Comparison of ENCODE assay signal across 8 mouse cellular contexts in genomic region chr2:30954797-30955196, GRCm38 (mm10). TPM values are rescaled to one million over a fixed set of nuclear protein-coding genes. Genes with fewer than 3 reads are reported as not detected.
DNase-seq lines count a peak whose midpoint lies in the region; ATAC-seq and TF ChIP-seq lines count a peak whose summit lies in the region.

No protein-coding gene starts in this region.

- H3K4me1 ChIP-seq in heart, embryonic 10.5 days, result peaks cover 33% of the 10 kb centered on the region
- H3K4me1 ChIP-seq in E14TG2a.4 (replicated peaks; ENCODE audit: low read depth, low read length), result peaks cover 70% of the 10 kb centered on the region
- peaks cover 31% of the 10 kb centered on the region for H3K4me1 ChIP-seq in hindbrain, embryonic 12.5 days
- peaks cover 19% of the 10 kb centered on the region for H3K4me1 ChIP-seq in thymus, adult 2 months (replicated peaks; ENCODE audit: control insufficient read depth, insufficient read depth, low read length)

- TF ChIP-seq CTCF in E14TG2a.4 (conservative IDR thresholded peaks at IDR 0.05; ENCODE audit: low read length), result no peak
- TF ChIP-seq CTCF in thymus, adult 2 months (IDR thresholded peaks at IDR 0.05; ENCODE audit: borderline replicate concordance, control insufficient read depth, extremely low read depth, insufficient read depth, low read length, poor library complexity), result no peak

- no peaks in the 10 kb centered on the region for H3K27me3 ChIP-seq in heart, embryonic 10.5 days (ENCODE audit: insufficient read depth, poor library complexity, severe bottlenecking)
- H3K27me3 ChIP-seq in E14TG2a.4 (ENCODE audit: insufficient read depth, low read length), result no peaks in the 10 kb centered on the region
- no peaks in the 10 kb centered on the region for H3K27me3 ChIP-seq in hindbrain, embryonic 12.5 days
- no peaks in the 10 kb centered on the region for H3K27me3 ChIP-seq in thymus, adult 2 months (ENCODE audit: control insufficient read depth, insufficient read depth, low read length)

- H3K9me3 ChIP-seq in heart, embryonic 10.5 days, result no peaks in the 10 kb centered on the region
- no peaks in the 10 kb centered on the region for H3K9me3 ChIP-seq in E14TG2a.4 (ENCODE audit: low read length)
- no peaks in the 10 kb centered on the region for H3K9me3 ChIP-seq in hindbrain, embryonic 12.5 days (replicated peaks)

- ATAC-seq in hindbrain, embryonic 12.5 days (ENCODE audit: low FRiP score), result no peak
- peak; percentile 30; the same call in 1 of the 2 replicates for ATAC-seq in megakaryocyte progenitor cell, adult 5-6 weeks (replicated peaks; ENCODE audit: poor library complexity)

- H3K27ac ChIP-seq in heart, embryonic 10.5 days, result no peak overlapping the region
- H3K27ac ChIP-seq in hindbrain, embryonic 12.5 days, result no peak overlapping the region
- H3K27ac ChIP-seq in thymus, adult 2 months (ENCODE audit: control insufficient read depth, insufficient read depth, low read length), result no peak overlapping the region

- peak overlapping the region; percentile 91 for H3K4me2 ChIP-seq in hindbrain, embryonic 12.5 days (replicated peaks)

- WGBS in heart, embryonic 10.5 days, result 67% methylated on average over 6 of the region's 6 CpGs
- WGBS in hindbrain, embryonic 12.5 days, result 72% methylated on average over 6 of the region's 6 CpGs
- WGBS in thymus, adult 2 months, result 44% methylated on average over 6 of the region's 6 CpGs

- peaks cover 54% of the 10 kb centered on the region for H3K36me3 ChIP-seq in heart, embryonic 10.5 days
- peaks cover 60% of the 10 kb centered on the region for H3K36me3 ChIP-seq in E14TG2a.4 (ENCODE audit: insufficient read depth, low read length)
- peaks cover 45% of the 10 kb centered on the region for H3K36me3 ChIP-seq in hindbrain, embryonic 12.5 days
- peaks cover 35% of the 10 kb centered on the region for H3K36me3 ChIP-seq in thymus, adult 2 months (ENCODE audit: control insufficient read depth, insufficient read depth, low read length)

- no peak for DNase-seq in heart, embryonic 10.5 days (ENCODE audit: low spot score)
- no peak for DNase-seq in heart, adult 9 months (ENCODE audit: low spot score in 2 of 2)
- no peak for DNase-seq in layer of hippocampus, adult 9-10 months (ENCODE audit: low spot score)
- DNase-seq in gastrocnemius, postnatal 10 days, result no peak
- DNase-seq in thymus, adult 2 months, result no peak

- no peak for TF ChIP-seq POLR2A in thymus, adult 2 months (IDR thresholded peaks at IDR 0.05; ENCODE audit: control insufficient read depth, extremely low read depth, insufficient read depth, low read length, poor library complexity)

- H3K9ac ChIP-seq in hindbrain, embryonic 12.5 days, result peak overlapping the region; percentile 94; the same call in 1 of the 2 replicates

- peak overlapping the region; percentile 96 for H3K4me3 ChIP-seq in heart, embryonic 10.5 days
- peak overlapping the region; percentile 89 for H3K4me3 ChIP-seq in E14TG2a.4 (replicated peaks; ENCODE audit: low read length)
- H3K4me3 ChIP-seq in hindbrain, embryonic 12.5 days, result no peak overlapping the region
- no peak overlapping the region for H3K4me3 ChIP-seq in thymus, adult 2 months (ENCODE audit: control insufficient read depth, insufficient read depth, low read length)

RNA-seq across cellular contexts. Expression of gene Tor1b, which starts 2.0 kb away (rescaled TPM):
- polyA plus RNA-seq in heart, embryonic 10.5 days (2016; fragmentation: Nextera tagmentation; extraction: Ambion mirVana), result 24.6 and 25.4 TPM in 2 replicates
- 22.9 and 23.2 TPM in 2 replicates for polyA plus RNA-seq in hindbrain, embryonic 12.5 days (2016; fragmentation: Nextera tagmentation; extraction: Ambion mirVana)
- total RNA-seq in megakaryocyte progenitor cell, adult 5-6 weeks (2015), result 28.6 and 29.4 TPM in 2 replicates
- total RNA-seq in megakaryocyte progenitor cell, adult 5-6 weeks (2017), result 36.4 and 38.9 TPM in 2 replicates
- 10 to 100 TPM; 20.9 to 23.4 TPM for total RNA-seq in gastrocnemius, postnatal 10 days (2021)
- polyA plus RNA-seq in thymus, adult 2 months (2012; rRNA removed), result 35.5 and 41.7 TPM in 2 replicates

RNA-seq across cellular contexts. Expression of gene Tor1a, which starts 12.9 kb away (rescaled TPM):
- 65.1 and 80.5 TPM in 2 replicates for polyA plus RNA-seq in heart, embryonic 10.5 days (2016; fragmentation: Nextera tagmentation; extraction: Ambion mirVana)
- polyA plus RNA-seq in hindbrain, embryonic 12.5 days (2016; fragmentation: Nextera tagmentation; extraction: Ambion mirVana), result 77.1 and 77.7 TPM in 2 replicates
- 63.5 and 65.1 TPM in 2 replicates for total RNA-seq in megakaryocyte progenitor cell, adult 5-6 weeks (2015)
- total RNA-seq in megakaryocyte progenitor cell, adult 5-6 weeks (2017), result 71.7 and 96.5 TPM in 2 replicates
- total RNA-seq in gastrocnemius, postnatal 10 days (2021), result 10 to 100 TPM; 13.7 to 18.4 TPM
- 61.1 and 65.7 TPM in 2 replicates for polyA plus RNA-seq in thymus, adult 2 months (2012; rRNA removed)

RNA-seq across cellular contexts. Expression of gene Ptges, which starts 25.1 kb away (rescaled TPM):
- 4.2 and 6.1 TPM in 2 replicates for polyA plus RNA-seq in heart, embryonic 10.5 days (2016; fragmentation: Nextera tagmentation; extraction: Ambion mirVana)
- polyA plus RNA-seq in hindbrain, embryonic 12.5 days (2016; fragmentation: Nextera tagmentation; extraction: Ambion mirVana), result 4.7 and 7.1 TPM in 2 replicates
- total RNA-seq in megakaryocyte progenitor cell, adult 5-6 weeks (2015), result 0.17 and 1.1 TPM in 2 replicates
- total RNA-seq in megakaryocyte progenitor cell, adult 5-6 weeks (2017), result 0.71 and 2.6 TPM in 2 replicates
- total RNA-seq in gastrocnemius, postnatal 10 days (2021), result 1 to 10 TPM; 7.4 to 9.0 TPM
- 10.1 and 12.3 TPM in 2 replicates for polyA plus RNA-seq in thymus, adult 2 months (2012; rRNA removed)

RNA-seq across cellular contexts. Expression of gene BC005624, which starts 27.2 kb away (rescaled TPM):
- polyA plus RNA-seq in heart, embryonic 10.5 days (2016; fragmentation: Nextera tagmentation; extraction: Ambion mirVana), result 36.9 and 42.6 TPM in 2 replicates
- 75.2 and 75.4 TPM in 2 replicates for polyA plus RNA-seq in hindbrain, embryonic 12.5 days (2016; fragmentation: Nextera tagmentation; extraction: Ambion mirVana)
- 40.5 and 43.3 TPM in 2 replicates for total RNA-seq in megakaryocyte progenitor cell, adult 5-6 weeks (2015)
- total RNA-seq in megakaryocyte progenitor cell, adult 5-6 weeks (2017), result 68.0 and 73.9 TPM in 2 replicates
- 10 to 100 TPM; 16.5 to 19.0 TPM for total RNA-seq in gastrocnemius, postnatal 10 days (2021)
- 29.8 and 37.9 TPM in 2 replicates for polyA plus RNA-seq in thymus, adult 2 months (2012; rRNA removed)

RNA-seq across cellular contexts. Expression of gene Usp20, which starts 27.3 kb away (rescaled TPM):
- polyA plus RNA-seq in heart, embryonic 10.5 days (2016; fragmentation: Nextera tagmentation; extraction: Ambion mirVana), result 15.7 and 21.5 TPM in 2 replicates
- polyA plus RNA-seq in hindbrain, embryonic 12.5 days (2016; fragmentation: Nextera tagmentation; extraction: Ambion mirVana), result 35.0 and 37.9 TPM in 2 replicates
- total RNA-seq in megakaryocyte progenitor cell, adult 5-6 weeks (2015), result 1.9 and 2.2 TPM in 2 replicates
- 2.7 TPM in 2 replicates for total RNA-seq in megakaryocyte progenitor cell, adult 5-6 weeks (2017)
- total RNA-seq in gastrocnemius, postnatal 10 days (2021), result 10 to 100 TPM; 17.4 to 29.4 TPM
- polyA plus RNA-seq in thymus, adult 2 months (2012; rRNA removed), result 21.0 and 24.9 TPM in 2 replicates

Comparison
In these comparisons a context has a peak if more than half of its experiments do, and no peak if none do; other contexts are left out.
1. H3K4me3 ChIP-seq: peak in heart, embryonic 10.5 days (single experiment) and E14TG2a.4 (single experiment); none in hindbrain, embryonic 12.5 days (single experiment) and thymus, adult 2 months (single experiment).